Mouse (Mus musculus): Measurements from ENCODE around the gene Pex3. TPM values are rescaled to one million over a fixed set of nuclear protein-coding genes. Genes with fewer than 3 reads are reported as not detected.

The Pex3 gene
- 27.0 and 28.2 TPM in 2 replicates for polyA plus RNA-seq (2014; fragmentation: Nextera tagmentation; extraction: Ambion mirVana)

GRCm38 (mm10) chr10:13552646-13553497 lies at the start of gene Pex3, which contains the start of gene Adat2:
TSS of gene Pex3 (minus strand) at chr10:13553142.
TSS of gene Adat2 (plus strand) at chr10:13552894.
- Histone ChIP-seq H3K4me2 (peak within 1 kb of the TSS; percentile 74), H3K36me3 (ENCODE audit: control insufficient read depth, insufficient read depth, low read length) (no peaks in the 10 kb centered on the region), H3K9me3 (ENCODE audit: control insufficient read depth, low read length) (no peaks in the 10 kb centered on the region), H3K27ac (ENCODE audit: low read depth, low read length) (no peak within 1 kb of the TSS), H3K27me3 (ENCODE audit: control insufficient read depth, insufficient read depth, low read length) (no peaks in the 10 kb centered on the region), H3K9ac (ENCODE audit: low read length) (peak within 1 kb of the TSS; percentile 90), H3K4me1 (ENCODE audit: control insufficient read depth, insufficient read depth, low read length) (peaks cover 3% of the 10 kb centered on the region; the same call in 1 of the 2 replicates), H3K4me3 (ENCODE audit: low read depth, low read length) (peak within 1 kb of the TSS; percentile 69)
- ATAC-seq (ENCODE audit: low FRiP score) (peak; percentile 97), DNase-seq (ENCODE audit: low spot score, missing footprints) (peak; percentile 99)
- WGBS = under 1% methylated on average over 51 of the region's 51 CpGs

- no peak overlapping the region for H3K4me2 ChIP-seq
- H3K4me3 ChIP-seq (ENCODE audit: low read depth, low read length) = no peak overlapping the region
- no peak for ATAC-seq (ENCODE audit: low FRiP score)
- no peak overlapping the region for H3K27ac ChIP-seq (ENCODE audit: low read depth, low read length)
- H3K4me1 ChIP-seq (ENCODE audit: control insufficient read depth, insufficient read depth, low read length) = no peaks in the 10 kb centered on the region
- no peak for DNase-seq (ENCODE audit: low spot score, missing footprints)
- WGBS = 67% methylated on average over 2 of the region's 2 CpGs
- no peak overlapping the region for H3K9ac ChIP-seq (ENCODE audit: low read length)
- no peaks in the 10 kb centered on the region for H3K9me3 ChIP-seq (ENCODE audit: control insufficient read depth, low read length)
- no peaks in the 10 kb centered on the region for H3K36me3 ChIP-seq (ENCODE audit: control insufficient read depth, insufficient read depth, low read length)
- no peaks in the 10 kb centered on the region for H3K27me3 ChIP-seq (ENCODE audit: control insufficient read depth, insufficient read depth, low read length)
Observed at GRCm38 (mm10) chr10:13600926-13601325, 48.0 kb upstream of the Pex3 start.

GRCm38 (mm10) chr10:13597491-13597890 lies 44.5 kb upstream of the Pex3 start:
- no peaks in the 10 kb centered on the region for H3K27me3 ChIP-seq (ENCODE audit: control insufficient read depth, insufficient read depth, low read length)
- no peak overlapping the region for H3K9ac ChIP-seq (ENCODE audit: low read length)
- DNase-seq (ENCODE audit: low spot score, missing footprints) (no peak), ATAC-seq (ENCODE audit: low FRiP score) (no peak)
- 84% methylated on average over 8 of the region's 8 CpGs for WGBS
- H3K36me3 ChIP-seq (ENCODE audit: control insufficient read depth, insufficient read depth, low read length) = no peaks in the 10 kb centered on the region
- no peak overlapping the region for H3K27ac ChIP-seq (ENCODE audit: low read depth, low read length)
- no peaks in the 10 kb centered on the region for H3K9me3 ChIP-seq (ENCODE audit: control insufficient read depth, low read length)
- no peak overlapping the region for H3K4me2 ChIP-seq
- no peak overlapping the region for H3K4me3 ChIP-seq (ENCODE audit: low read depth, low read length)
- no peaks in the 10 kb centered on the region for H3K4me1 ChIP-seq (ENCODE audit: control insufficient read depth, insufficient read depth, low read length)

- no peak overlapping the region for H3K4me2 ChIP-seq
- H3K27me3 ChIP-seq (ENCODE audit: control insufficient read depth, insufficient read depth, low read length) = no peaks in the 10 kb centered on the region
- WGBS = 85% methylated on average over 9 of the region's 9 CpGs
- no peak overlapping the region for H3K9ac ChIP-seq (ENCODE audit: low read length)
- ATAC-seq (ENCODE audit: low FRiP score) = no peak
- H3K27ac ChIP-seq (ENCODE audit: low read depth, low read length) = no peak overlapping the region
- no peaks in the 10 kb centered on the region for H3K4me1 ChIP-seq (ENCODE audit: control insufficient read depth, insufficient read depth, low read length)
- no peak overlapping the region for H3K4me3 ChIP-seq (ENCODE audit: low read depth, low read length)
- no peak for DNase-seq (ENCODE audit: low spot score, missing footprints)
- H3K36me3 ChIP-seq (ENCODE audit: control insufficient read depth, insufficient read depth, low read length) = no peaks in the 10 kb centered on the region
- H3K9me3 ChIP-seq (ENCODE audit: control insufficient read depth, low read length) = no peaks in the 10 kb centered on the region
Observed at GRCm38 (mm10) chr10:13596866-13597265, 43.9 kb upstream of the Pex3 start.

- DNase-seq (ENCODE audit: low spot score, missing footprints) (no peak), ATAC-seq (ENCODE audit: low FRiP score) (no peak)
- Histone ChIP-seq H3K4me1 (ENCODE audit: control insufficient read depth, insufficient read depth, low read length) (no peaks in the 10 kb centered on the region), H3K27ac (ENCODE audit: low read depth, low read length) (no peak overlapping the region), H3K4me3 (ENCODE audit: low read depth, low read length) (no peak overlapping the region), H3K9ac (ENCODE audit: low read length) (no peak overlapping the region), H3K27me3 (ENCODE audit: control insufficient read depth, insufficient read depth, low read length) (no peaks in the 10 kb centered on the region), H3K36me3 (ENCODE audit: control insufficient read depth, insufficient read depth, low read length) (no peaks in the 10 kb centered on the region), H3K4me2 (no peak overlapping the region), H3K9me3 (ENCODE audit: control insufficient read depth, low read length) (no peaks in the 10 kb centered on the region)
- 38% methylated on average over 3 of the region's 3 CpGs for WGBS
Observed at GRCm38 (mm10) chr10:13596073-13596472, 43.1 kb upstream of the Pex3 start.

GRCm38 (mm10) chr10:13593529-13593928 lies 40.6 kb upstream of the Pex3 start:
- no peaks in the 10 kb centered on the region for H3K27me3 ChIP-seq (ENCODE audit: control insufficient read depth, insufficient read depth, low read length)
- ATAC-seq (ENCODE audit: low FRiP score) = no peak

GRCm38 (mm10) chr10:13592196-13592595 lies 39.3 kb upstream of the Pex3 start:
- H3K27me3 ChIP-seq (ENCODE audit: control insufficient read depth, insufficient read depth, low read length) = no peaks in the 10 kb centered on the region
- no peak overlapping the region for H3K4me3 ChIP-seq (ENCODE audit: low read depth, low read length)
- WGBS = 91% methylated on average over 10 of the region's 10 CpGs
- H3K4me1 ChIP-seq (ENCODE audit: control insufficient read depth, insufficient read depth, low read length) = no peaks in the 10 kb centered on the region
- no peak for ATAC-seq (ENCODE audit: low FRiP score)
- no peaks in the 10 kb centered on the region for H3K36me3 ChIP-seq (ENCODE audit: control insufficient read depth, insufficient read depth, low read length)
- no peaks in the 10 kb centered on the region for H3K9me3 ChIP-seq (ENCODE audit: control insufficient read depth, low read length)
- H3K4me2 ChIP-seq = no peak overlapping the region
- DNase-seq (ENCODE audit: low spot score, missing footprints) = no peak
- H3K27ac ChIP-seq (ENCODE audit: low read depth, low read length) = no peak overlapping the region
- no peak overlapping the region for H3K9ac ChIP-seq (ENCODE audit: low read length)

More at GRCm38 (mm10) chr10:13593529-13593928, 40.6 kb upstream of the Pex3 start:
- no peaks in the 10 kb centered on the region for H3K9me3 ChIP-seq (ENCODE audit: control insufficient read depth, low read length)
- no peaks in the 10 kb centered on the region for H3K36me3 ChIP-seq (ENCODE audit: control insufficient read depth, insufficient read depth, low read length)
- WGBS = 88% methylated on average over 3 of the region's 3 CpGs
- no peak overlapping the region for H3K4me3 ChIP-seq (ENCODE audit: low read depth, low read length)
- no peak overlapping the region for H3K9ac ChIP-seq (ENCODE audit: low read length)
- H3K4me2 ChIP-seq = no peak overlapping the region
- H3K4me1 ChIP-seq (ENCODE audit: control insufficient read depth, insufficient read depth, low read length) = no peaks in the 10 kb centered on the region
- DNase-seq (ENCODE audit: low spot score, missing footprints) = no peak
- no peak overlapping the region for H3K27ac ChIP-seq (ENCODE audit: low read depth, low read length)

- no peaks in the 10 kb centered on the region for H3K27me3 ChIP-seq (ENCODE audit: control insufficient read depth, insufficient read depth, low read length)
- H3K36me3 ChIP-seq (ENCODE audit: control insufficient read depth, insufficient read depth, low read length) = no peaks in the 10 kb centered on the region
- no peaks in the 10 kb centered on the region for H3K9me3 ChIP-seq (ENCODE audit: control insufficient read depth, low read length)
- no peaks in the 10 kb centered on the region for H3K4me1 ChIP-seq (ENCODE audit: control insufficient read depth, insufficient read depth, low read length)
- no peak overlapping the region for H3K27ac ChIP-seq (ENCODE audit: low read depth, low read length)
- 76% methylated on average over 2 of the region's 2 CpGs for WGBS
- no peak for ATAC-seq (ENCODE audit: low FRiP score)
- H3K4me3 ChIP-seq (ENCODE audit: low read depth, low read length) = no peak overlapping the region
- H3K4me2 ChIP-seq = no peak overlapping the region
- DNase-seq (ENCODE audit: low spot score, missing footprints) = no peak
- no peak overlapping the region for H3K9ac ChIP-seq (ENCODE audit: low read length)
Observed at GRCm38 (mm10) chr10:13587914-13588313, 35.0 kb upstream of the Pex3 start.

- DNase-seq (ENCODE audit: low spot score, missing footprints) (no peak), ATAC-seq (ENCODE audit: low FRiP score) (no peak)
- H3K9me3 ChIP-seq (ENCODE audit: control insufficient read depth, low read length) = no peaks in the 10 kb centered on the region
- H3K4me3 ChIP-seq (ENCODE audit: low read depth, low read length) = no peak overlapping the region
- no peaks in the 10 kb centered on the region for H3K4me1 ChIP-seq (ENCODE audit: control insufficient read depth, insufficient read depth, low read length)
- H3K36me3 ChIP-seq (ENCODE audit: control insufficient read depth, insufficient read depth, low read length) = no peaks in the 10 kb centered on the region
- H3K27me3 ChIP-seq (ENCODE audit: control insufficient read depth, insufficient read depth, low read length) = no peaks in the 10 kb centered on the region; the same call in 1 of the 2 replicates
- no peak overlapping the region for H3K4me2 ChIP-seq
- no peak overlapping the region for H3K27ac ChIP-seq (ENCODE audit: low read depth, low read length)
- WGBS = 78% methylated on average over 7 of the region's 7 CpGs
- H3K9ac ChIP-seq (ENCODE audit: low read length) = no peak overlapping the region
Observed at GRCm38 (mm10) chr10:13577123-13577522, 24.2 kb upstream of the Pex3 start.
